Mouse (Mus musculus) left cerebral cortex, postnatal 25 days (tissue): ENCODE measurements at regions not wholly inside any gene's neighbourhood (a gene's known extent, or its start where the extent isn't known, plus 50 kb on each side); places are given as distances from the start of the nearest gene placed in this dataset.

Experiments
- DNase-seq, 2 experiments: peaks; one replicate each; pipeline ENCODE4 v3.0.0; 2022; ENCODE audit warnings: low spot score in 2 of 2, mixed read lengths in 1 of 2
- intact Hi-C: fragments of 180-260 bp; cut with DNase I; formaldehyde crosslinking; loops from one replicate; pipeline ENCODE4 v1.15.1; 2025

DNA sequence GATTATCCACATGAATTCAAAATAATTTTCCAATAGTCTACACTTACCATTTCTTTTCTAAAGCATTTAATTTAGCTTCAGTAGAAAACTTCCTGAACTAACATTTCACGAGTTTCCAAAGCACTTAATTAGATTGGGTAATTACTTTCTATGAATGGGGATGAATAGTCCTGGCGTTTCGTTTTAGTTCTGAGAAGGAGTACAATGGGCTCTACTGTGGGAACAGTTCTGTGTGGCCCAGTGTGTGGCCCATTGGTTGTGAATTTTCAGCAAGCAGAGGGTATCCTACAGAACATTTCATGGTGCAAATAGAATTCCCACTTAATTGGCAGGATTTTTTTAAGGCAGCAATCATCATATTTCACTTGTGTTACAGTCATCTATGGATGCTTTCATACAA lies 95.5 kb downstream of the 1700017N19Rik start:
- no peak for DNase-seq
- intact Hi-C loops = no loop called here

DNA sequence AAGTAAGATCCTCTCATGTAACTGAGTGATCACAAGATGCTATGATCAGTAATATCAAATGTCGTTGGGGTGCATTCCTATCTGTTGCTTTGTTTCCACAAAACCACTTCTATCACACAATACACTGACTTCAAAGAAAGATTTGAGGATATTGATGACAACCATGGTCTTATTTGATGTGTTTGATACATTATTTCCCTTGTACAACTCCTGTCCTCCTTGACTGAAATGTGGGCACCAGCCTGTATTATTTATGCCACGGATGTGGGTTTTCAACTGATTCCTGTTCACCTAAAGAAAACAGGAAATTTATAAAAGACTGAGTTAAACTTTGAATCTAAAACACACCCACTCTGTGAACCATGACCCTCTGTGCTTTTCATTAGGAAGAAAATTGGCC lies 105.7 kb downstream of the 1700017N19Rik start:
- intact Hi-C loops = no loop called here
- no peak for DNase-seq

DNA sequence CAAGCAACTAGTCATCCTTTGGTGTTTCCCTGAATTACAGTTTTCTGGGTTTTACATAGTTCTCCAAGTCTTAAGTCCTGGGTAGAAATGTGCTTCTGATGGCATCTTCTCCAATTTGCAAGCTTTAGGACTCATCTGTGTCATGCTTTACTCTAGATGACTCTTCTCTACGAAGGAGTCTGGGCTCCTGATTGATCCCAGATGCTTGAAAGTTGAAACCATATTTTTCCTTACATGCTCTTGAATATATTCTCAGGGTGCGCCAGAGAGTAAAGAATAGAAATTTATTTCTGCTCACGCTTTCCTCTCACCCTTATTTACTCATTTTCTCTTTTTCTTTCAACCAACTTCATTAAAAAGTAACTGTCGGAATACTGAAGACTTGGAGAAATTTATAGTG lies 108.9 kb downstream of the 1700017N19Rik start:
- no peak for DNase-seq
- intact Hi-C loops = no loop called here

DNA sequence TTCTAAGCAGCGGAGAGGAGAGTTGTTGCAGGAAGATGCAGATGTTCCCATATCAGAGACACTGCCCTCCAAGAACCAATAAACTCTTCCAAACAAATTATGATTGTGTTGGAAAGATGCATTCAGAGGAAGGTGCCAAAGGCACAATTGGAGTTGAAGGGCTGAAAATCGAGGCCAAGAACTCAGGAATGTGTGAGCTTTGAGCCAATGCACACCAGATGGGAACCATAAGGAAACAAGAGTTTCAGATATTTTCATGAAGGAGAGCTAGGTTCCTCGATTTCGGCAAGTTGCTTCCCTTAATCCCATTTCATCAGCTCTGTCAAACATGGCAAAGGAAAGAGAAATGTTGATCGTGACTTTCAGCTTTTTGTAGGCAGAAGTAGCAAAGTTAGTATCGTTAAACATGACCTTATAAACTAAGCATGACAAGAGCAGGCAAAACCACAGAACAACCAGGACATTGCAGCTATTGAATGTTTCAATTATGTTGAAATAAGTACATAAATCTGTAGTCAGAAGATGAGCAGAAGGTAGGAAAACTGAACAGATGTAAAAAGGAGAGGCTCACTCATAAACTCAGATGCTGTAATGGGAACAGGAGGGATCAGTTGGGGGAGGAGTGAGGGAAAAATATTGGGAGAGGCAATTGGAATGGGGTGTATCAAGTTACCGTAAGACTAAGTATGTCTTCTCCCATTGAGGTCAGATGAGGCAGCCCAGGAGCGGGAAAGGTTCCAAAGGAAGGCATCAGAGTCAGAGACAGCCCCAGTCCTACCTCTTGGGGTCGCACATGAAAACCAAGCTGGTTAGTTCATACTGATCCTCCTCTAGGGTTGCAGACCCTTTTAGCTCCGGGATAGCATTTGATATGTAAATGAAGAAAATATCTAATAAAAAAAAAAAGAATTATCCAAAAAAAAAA lies 110.3 kb downstream of the 1700017N19Rik start:
- peak in 1 of 2 experiments; percentile 5 for DNase-seq
- intact Hi-C loops = no loop called here

DNA sequence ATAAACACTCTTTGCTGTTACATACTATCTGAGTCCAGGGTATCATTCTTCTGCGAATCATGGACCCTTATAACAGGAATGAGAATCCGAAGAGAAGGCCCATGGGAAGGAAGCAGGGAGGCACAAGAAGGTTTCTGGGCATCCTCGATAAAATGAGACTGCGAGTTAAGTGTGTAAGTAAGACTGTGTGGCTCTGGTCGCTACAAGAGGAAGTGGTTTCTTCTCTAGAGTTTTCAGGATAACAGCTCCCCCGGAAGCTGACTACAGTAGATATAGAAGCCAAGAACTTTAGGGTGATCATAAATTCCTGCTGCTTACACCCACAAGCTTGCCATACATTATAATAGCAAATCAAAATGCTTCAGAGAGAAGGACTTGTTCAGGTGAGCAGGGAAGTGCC lies 111.7 kb downstream of the 1700017N19Rik start:
- intact Hi-C loops = no loop called here
- DNase-seq = no peak

DNA sequence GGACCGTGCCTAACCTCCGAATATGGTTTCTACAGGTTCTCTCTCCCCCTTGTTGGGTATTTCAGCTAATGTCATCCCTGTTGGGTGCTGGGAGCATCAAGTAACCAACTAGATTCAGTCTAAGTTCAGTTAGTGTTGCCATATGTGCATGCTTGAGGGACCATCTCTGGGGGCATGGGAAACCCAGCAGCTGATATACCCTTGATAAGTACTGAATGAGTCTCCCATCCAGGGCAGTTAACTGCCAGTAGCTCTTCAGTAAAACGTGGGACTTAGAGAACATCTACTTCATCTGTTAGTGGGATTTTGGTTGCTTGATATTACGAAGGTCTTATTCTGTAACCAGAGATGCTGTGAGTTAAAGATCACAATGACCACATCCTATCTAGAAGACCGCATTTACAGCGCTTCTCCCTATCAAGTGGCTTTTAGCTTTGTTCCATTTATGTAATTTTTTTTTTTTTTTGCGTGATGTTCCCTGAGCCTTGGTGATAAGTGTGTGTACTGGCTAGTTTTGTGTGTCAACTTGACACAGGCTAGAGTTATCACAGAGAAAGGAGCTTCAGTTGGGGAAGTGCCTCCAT lies 125.9 kb downstream of the 1700017N19Rik start:
- intact Hi-C loops = no loop called here
- no peak for DNase-seq

DNA sequence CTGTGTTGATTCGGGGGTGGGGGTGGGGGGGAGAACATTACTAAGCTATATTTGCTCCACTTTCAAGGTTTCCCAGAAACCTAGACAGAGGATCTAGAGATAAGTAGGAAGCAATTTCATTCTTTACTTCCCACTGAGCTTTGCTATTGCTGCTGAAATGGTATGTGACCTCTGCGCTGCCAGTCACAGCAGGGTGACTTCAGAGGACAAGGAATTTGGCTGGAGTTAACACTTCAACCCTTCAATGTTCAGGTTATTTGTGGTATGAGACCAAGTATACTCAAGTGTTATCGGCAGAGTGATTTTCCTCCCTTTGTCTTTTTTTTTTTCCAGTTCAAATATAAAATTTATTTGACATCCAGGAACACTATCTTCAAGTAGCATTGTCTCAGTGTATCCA lies 128.3 kb downstream of the 1700017N19Rik start:
- intact Hi-C loops = no loop called here
- DNase-seq = no peak

DNA sequence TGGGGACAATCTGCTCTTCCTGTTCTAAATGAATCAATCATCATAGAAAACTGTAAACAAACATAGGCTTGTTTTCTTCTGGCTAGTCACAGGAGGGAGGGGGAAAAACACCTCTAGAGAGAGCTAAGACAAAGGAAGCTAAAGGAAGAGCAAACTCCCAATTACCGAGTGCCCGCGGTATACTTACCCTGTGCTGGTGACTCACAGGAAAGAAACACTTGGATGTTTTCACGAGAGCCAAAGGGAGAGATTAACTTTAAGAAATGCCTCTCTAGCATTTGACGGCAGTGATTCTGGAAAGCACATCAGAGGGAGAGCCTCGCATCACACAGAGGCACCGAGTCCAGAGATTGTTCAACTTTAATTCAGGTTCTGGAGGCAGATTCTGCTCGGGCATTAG lies 151.0 kb downstream of the 1700017N19Rik start:
- intact Hi-C loops = loop anchor here (5.0 kb wide), 4 partner anchors 109 to 1676 kb away; partner anchors contain the start of gene Mgat4c
- DNase-seq = peak in 1 of 2 experiments; percentile 19

DNA sequence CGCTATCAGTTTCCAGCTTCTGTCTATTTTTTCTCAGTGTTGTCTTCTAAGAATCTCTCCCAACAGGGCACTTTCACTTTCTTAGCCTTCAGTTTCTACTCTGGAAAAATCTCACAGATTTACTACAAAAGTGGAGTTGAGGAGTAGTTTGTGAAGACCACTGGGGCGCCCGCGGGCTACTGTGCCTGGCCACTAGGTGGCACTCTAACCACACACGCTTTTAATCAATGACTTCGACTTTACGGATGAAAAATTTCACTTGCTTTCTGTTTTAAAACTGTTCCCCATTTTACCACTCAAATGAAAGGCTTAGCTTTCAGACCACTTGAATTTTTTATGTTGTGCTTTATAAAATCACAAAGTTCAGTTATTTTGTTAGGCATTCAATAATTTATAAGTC lies 151.8 kb downstream of the 1700017N19Rik start:
- intact Hi-C loops = loop anchor here (5.0 kb wide), 4 partner anchors 110 to 1675 kb away; partner anchors contain the start of gene Mgat4c
- peak; percentile 70 to 77 for DNase-seq

DNA sequence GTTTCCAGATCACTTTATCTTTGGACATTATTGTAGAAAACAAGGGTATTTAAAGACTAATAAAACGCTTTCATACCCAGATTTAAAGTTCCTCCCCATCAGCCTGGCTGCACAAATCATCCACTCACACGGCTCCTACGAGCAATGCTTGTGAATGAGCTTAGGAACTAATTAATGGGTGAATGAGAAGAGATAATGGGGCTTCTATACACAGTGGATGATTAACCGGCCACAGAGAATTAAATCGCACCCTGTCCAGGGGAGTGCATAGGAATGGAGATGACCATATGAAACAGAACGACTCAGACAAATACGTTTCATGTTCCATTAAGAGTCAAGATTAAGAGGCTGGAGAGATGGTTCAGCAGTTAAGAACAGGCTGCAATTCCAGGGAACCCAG lies 155.9 kb downstream of the 1700017N19Rik start:
- no peak for DNase-seq
- intact Hi-C loops = no loop called here

DNA sequence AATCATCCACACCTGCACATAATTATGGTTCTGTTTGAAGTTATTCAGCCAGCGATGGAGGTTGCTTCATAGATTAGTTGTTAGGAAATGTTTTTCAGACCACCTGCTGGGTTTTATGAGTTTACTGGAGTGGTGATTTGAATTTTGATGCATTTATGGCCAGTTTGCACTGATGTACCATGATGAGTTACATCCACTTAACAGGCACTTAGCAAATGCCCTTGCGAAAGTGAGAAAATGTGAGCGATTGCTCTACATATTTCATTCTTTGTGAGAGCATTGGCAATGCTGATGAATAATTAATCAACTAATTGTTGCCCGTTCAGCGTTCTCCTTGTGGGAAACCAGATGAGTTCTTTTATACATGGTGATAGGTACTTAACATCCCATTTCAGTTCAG lies 164.7 kb downstream of the 1700017N19Rik start:
- DNase-seq = no peak
- intact Hi-C loops = no loop called here

DNA sequence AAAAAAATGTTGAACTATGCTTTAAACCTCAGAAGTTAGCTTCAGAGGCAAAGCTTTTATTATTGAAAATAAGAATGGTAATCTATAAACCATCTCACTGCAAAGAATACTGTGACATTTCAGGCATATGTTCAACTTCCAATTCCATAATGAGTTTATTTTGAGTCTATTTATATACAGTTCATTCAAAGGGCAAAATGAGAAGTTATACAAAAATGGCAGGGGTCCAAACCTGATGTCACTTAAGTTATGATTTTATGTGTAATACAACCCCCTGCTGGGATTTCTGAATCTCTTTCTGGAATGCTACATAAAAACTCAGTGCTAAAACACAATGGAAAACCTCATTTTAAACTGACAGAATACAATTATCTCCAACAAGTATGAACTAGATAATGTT lies 184.0 kb downstream of the 1700017N19Rik start:
- intact Hi-C loops = no loop called here
- DNase-seq = no peak

DNA sequence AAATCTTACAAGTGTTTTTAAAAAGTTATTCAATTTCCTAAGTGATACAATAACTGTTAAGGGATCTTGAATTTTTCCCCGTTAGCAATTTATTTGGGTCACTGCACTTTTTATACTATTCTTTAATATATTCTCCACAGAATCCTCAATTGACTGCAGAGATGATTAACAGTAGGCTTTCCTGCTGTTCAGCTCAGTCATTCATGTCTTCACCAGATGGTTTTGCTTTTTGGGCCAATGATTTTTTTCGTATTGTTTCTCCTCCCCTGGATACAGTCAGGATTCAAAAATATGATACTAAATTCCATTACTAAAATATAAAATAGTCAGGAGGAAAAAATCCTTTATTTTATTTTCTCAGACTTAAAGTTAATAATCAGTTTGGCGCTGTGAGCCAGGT lies 201.9 kb downstream of the 1700017N19Rik start:
- DNase-seq = no peak

DNA sequence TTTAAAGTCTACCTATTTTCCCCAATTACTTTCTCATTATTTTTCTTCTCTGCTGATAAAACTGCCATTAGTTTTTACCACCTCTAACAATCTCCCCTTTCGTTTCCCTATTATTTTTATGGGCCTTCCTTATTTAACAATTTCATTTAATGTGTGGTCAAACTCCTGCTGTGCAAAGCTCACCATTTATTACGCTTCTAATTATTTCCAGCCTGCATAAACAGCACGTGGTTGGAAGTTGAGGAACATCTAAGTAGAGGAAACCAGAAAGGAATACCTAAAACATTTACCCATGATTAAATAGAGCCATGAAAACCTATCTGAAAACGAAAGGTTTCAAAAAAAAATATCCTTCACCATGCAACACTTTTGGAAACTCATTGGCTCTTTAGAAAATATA lies 202.3 kb downstream of the 1700017N19Rik start:
- DNase-seq = no peak
- intact Hi-C loops = no loop called here

More for the DNA sequence above, 201.9 kb downstream of the 1700017N19Rik start:
- intact Hi-C loops = no loop called here

DNA sequence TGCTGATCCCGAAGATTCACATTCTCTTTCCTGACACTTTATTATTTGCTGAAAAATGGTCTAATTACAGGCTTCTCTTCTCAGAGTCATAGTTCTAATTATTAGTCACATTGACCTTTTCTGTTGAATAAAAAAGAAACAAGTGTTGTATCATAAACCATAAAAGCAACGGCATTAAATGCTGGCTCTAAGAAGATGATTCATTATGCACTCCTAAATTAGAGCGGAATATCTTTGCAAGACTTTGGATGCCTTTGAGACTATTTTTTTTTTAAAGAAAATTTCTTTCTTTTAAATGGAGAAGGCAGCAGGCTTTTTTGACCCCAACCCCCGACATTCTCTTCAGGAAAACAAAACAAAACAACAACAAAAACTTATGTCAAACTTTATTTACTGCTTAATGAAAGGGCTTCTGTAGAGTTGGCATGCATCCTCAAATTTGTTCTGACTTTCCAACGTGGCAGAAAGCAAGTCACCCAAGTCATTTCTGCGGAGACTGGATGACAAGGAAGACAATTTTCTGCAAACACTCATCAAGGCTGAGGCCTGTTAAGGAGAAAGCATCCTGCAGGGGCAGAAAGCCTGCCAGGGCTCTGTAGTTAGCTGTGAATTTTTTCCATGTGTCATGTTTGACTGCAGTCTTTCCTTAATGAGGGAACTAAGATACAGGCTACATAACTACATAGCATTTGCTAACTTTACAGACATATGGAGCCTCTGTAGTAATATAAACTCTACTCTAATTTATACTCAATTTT lies 205.1 kb downstream of the 1700017N19Rik start:
- DNase-seq = peak in 1 of 2 experiments; percentile 11
- intact Hi-C loops = no loop called here

DNA sequence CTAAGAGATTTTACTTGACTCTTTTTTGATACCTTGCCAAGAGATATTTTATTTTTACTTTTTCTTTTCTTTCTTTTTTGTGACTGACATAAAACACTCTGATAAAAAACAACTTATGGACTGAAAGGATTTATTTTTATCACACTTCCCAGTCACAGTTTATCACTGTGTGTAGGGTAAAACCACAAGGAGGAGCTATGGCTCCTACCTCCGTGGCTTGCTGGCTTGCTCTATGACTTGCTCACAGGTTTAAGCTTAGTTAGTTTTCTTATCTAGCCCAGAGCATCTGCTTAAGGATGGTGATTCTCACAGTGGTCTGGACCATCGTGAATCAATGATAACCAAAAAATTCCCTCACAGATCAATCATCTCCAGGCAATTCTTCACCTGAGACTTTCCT lies 221.4 kb downstream of the 1700017N19Rik start:
- intact Hi-C loops = no loop called here

DNA sequence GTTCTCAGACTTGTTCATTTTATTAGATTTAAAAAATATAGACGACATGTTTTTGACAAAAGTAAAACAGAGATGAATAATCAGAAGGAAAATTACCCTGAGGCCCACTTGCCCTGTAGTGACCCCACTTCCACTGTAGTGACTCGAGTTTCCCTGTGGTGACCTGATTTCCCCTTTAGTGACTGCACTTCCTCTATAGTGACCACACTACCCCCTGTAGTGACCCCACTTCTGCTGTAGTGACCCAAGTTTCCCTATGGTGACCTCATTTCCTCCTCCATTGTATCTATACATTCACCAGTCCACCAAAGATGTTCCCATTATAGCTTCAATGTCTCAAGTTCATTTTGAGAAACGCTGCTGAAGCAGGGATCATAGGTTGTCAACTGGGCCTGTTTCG lies 244.5 kb downstream of the 1700017N19Rik start:
- intact Hi-C loops = no loop called here

More for the DNA sequence above, 221.4 kb downstream of the 1700017N19Rik start:
- DNase-seq = no peak

DNA sequence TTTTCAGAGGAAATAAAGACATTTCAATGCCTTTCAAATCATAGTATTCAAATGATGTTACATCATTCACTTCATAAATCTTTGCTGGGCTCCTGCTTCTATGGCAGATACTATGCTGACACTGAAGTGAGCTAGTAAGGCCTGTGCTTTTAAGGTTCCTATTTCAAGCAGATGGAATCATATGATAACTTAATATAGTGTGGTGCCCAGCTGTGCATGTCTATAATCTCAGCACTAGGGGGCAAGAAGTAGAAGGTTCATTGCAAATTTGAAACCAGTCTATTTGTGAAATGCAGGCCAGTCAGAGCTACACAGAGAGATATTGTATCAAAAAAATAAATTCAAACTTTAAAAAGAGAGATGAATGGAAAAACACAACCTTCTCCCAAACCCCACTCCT lies 262.9 kb downstream of the 1700017N19Rik start:
- DNase-seq = no peak
- intact Hi-C loops = no loop called here

More for the DNA sequence above, 244.5 kb downstream of the 1700017N19Rik start:
- DNase-seq = no peak

DNA sequence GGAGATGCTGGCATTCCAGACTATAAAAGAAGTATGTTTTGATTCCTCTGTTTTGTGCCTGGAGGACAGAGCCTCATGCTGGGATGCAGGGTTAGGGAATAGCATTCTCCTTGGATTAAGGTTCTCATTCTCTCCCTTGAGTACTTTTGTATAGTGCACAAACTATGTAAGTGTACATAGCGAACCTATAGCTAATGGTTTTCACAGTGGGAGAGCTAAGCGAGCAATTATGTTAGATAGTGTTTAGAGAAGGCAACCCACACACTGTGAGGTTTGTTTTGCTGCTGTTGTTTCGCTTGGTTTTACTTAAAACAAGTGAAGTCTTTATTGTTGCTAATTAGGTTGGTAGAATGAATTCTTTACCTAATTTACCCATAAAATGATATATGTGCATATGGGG lies 266.2 kb downstream of the 1700017N19Rik start:
- intact Hi-C loops = no loop called here
- no peak for DNase-seq

DNA sequence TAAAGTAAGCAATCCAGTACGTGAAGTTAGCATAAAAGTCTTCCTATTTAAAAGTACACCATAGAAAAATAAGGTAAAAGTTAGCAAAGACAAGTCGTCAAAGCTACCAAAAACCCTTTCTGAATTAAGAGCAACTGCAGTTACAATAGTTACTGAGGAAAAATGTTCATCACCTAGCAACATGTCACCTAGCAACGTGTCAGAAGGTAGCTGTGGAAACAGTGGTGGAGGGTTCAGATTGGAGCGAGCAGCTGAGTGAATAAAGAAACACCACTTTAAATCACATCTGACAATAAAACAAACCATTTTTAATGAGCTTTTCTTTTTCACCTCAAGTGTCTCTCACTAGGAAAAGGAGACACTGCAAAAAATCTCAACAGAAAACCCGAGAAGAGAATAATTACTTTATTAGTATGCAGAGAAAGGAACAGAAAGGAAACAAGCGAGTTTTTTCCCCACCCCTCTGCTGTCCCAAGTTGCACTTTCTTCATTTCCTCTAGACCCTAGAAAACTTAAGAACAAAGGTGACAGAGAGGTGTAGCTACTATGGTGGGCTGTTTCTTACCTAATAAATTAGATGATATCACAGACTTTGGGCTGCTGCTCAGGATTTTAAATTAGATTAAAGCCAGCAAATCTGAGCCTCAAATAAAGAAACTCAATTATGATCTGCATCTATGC lies 275.4 kb downstream of the 1700017N19Rik start:
- intact Hi-C loops = loop anchor here (10.0 kb wide), 1 partner anchor 1549 kb away; no protein-coding TSS in a partner anchor

More for the DNA sequence above, 275.4 kb downstream of the 1700017N19Rik start:
- peak; percentile 41 to 62 for DNase-seq
